Mouse (Mus musculus) MN1 (cell line): Measurements from ENCODE around the gene Npb.
"Not testable (repeated sequence)": the region's sequence is repeated elsewhere in the genome, so short reads cannot be mapped to it uniquely, and the experiment has no call there.

Source experiments
- DNase-seq: peaks from one replicate; pipeline ENCODE4 v3.0.0-alpha.2; 2016; ENCODE audit warnings: low spot score

The Npb gene

GRCm38 (mm10) chr11:120579316-120580107 is 28.8 kb upstream of the Npb start:
- DNase-seq, result peak; percentile 82

DNA sequence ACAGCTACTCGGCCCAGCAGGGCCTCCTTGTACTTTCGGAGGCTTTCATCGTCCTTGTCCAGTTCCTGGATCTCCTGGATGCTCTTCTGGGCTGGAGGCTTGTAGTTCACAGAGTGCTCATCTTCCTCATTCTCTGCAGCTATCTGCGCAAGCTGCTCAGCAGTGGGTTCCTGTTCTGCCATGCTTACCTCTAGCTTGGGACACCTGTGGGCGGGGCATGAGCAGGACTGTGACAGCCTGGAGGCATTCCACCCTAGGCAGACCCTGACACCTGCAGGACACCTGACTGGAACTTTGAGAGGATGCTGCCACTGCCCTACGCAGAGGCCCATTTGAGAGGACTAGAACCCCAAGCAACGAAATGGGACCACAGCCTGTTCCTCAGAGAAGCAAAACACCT is 28.1 kb upstream of the Npb start:
- no peak for DNase-seq

GRCm38 (mm10) chr11:120580871-120581331 is 27.4 kb upstream of the Npb start:
- no peak for DNase-seq

DNA sequence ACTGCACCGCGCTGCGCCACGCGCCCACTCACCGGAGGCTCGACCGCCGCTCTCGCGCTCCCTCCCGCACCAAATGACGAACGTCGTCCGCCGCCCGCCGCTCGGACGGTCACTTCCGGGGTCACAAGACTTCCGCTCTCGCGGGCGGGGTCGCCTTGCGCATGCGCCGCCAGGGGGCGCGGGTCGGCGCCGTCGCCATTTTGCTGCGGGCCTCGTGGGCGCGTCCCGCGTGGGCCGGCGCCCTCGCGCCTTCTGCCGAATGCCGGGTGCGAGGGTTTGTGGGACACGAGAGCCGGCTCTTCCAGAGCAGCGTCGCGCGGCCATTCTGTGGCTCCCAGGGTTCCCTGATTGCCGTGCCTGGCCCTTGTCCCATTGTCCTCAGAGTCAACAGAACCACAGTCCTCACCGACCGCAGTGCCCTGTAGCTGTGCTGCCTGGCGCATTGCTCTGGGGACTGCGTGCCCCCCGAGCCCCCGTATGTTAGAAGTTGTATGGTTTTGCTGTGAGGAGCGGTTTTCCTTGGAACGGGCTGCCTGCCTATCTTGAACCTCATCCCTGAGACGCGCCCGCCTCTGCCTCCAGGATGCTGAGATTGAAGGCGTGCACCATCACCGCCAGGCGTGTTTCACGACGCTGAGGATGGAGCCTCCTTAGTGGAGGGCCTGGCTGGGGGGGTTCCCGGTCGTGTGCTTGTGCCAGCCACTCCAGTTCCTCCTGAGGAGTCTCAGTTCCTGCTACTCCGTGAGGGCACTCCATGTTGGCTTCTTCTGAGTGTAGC is 26.6 kb upstream of the Npb start, which contains the start of gene Arhgdia:
Gene Arhgdia, minus strand, starts transcription at position 135 of the 778 bp plus-strand sequence.
- peak; percentile 92 for DNase-seq

DNA sequence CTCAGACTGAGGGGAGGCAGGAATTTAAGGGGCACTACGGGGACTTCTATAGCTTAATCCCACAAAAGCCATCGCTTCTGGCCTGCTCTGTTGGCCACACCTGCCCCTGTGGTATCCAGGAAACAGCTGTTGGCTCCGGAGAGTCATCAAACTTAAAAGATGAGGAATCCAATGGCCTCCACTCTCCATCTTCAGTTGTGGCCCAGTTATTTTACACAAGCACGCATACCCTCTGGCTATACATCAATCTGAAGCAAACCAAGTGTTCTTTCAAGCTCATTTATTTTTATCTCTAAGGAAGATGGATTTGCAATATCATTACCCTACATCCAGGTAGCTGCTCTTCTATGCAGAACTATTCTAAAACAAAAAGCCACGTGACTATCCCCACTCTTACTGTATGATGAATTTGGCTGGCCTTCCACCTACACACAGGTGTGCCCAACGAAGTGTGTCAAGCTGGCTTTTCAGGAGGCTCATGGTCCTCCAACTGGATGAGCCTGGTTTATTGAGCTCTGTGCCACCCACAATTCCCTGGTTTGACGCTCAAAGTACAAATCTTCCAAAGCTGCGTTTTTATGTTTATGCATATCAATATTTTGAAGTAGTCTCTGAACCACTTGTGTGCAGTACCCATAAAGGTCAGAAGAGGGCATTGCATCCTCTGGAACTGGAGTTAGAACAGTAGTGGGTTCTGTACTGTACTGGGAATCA is 25.9 kb upstream of the Npb start:
- no peak for DNase-seq

DNA sequence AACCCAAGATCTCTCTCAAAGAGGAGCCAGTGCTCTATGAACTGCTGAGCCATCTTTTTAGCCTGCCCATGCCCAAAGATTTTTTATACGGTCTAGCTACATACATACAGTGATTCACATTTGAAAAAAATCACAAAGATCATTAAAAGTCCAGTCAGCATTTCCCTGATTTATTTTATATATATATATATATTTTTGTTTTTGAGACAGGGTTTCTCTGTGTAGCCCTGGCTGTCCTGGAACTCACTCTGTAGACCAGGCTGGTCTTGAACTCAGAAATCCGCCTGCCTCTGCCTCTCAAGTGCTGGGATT is 25.3 kb upstream of the Npb start:
- not testable (repeated sequence) for DNase-seq

DNA sequence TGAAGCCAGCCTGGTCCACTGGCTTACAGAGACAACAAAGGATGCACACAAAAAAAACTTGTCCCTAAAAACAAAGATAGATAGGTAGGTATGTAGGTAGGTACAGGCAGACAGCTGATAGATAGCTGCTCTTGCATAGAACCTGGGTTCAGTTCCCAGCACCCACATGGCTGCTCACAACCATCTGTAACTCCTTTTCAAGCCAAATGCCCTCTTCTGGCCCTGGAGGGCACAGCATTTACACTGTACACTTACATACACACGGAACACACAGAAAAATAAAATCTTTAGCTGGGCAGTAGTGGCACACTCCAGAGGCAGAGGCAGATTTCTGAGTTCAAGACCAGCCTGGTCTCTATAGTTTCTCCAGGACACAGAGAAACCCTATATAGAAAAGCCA is 24.3 kb upstream of the Npb start:
- no peak for DNase-seq

- DNase-seq, result no peak
Observed at GRCm38 (mm10) chr11:120588531-120588930, 19.7 kb upstream of the Npb start.

DNA sequence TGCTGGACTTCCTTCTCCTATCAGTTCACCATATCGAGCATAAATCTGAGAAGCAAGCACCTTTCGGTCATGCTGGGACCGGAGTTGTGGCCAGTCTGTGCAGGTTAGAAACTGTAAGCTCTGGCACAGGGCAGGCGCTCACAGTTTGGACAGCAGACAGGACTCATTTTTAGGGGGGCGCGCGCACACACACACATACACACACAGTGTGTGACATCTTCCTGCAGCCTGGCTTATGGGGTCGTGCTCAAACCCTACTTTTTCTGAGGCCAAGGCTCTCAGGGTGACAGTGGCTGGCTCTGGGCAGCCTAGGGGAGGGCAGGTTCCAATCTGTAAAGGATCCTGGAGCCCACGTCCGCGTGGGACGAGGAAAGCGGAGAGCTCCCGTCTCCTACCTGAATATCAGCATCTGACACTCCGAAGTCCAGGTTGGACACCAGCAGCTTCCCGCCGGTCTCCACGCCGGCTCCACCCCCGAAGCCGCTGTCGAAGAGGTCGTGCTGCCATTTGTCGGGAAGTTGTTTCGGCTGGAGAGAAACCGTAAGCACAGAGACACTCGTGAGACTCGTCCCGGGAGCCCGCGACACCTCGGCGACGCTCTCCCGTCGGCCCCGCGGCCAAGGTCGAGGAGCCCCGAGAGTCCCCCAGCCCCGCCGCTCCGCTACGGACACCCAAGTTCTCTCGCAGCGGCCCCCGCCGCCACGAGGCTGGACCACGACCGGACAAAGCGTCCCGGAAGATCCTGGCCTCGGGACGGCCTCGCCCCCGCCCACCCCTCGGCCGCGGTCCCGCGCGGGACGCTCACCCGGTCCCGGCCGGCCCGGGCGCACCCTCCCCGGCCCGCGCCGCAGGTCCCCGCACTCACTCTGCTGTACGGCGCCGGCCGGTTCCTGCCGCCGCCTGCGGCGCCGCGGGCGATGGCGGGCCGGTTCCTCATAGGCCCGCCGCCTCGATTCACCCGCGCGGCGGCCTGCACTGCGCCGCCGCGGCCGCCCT is 10.7 kb upstream of the Npb start:
- DNase-seq, result peak; percentile 53

GRCm38 (mm10) chr11:120598283-120598989 is 9.8 kb upstream of the Npb start, which contains the start of the genes Alyref and Anapc11:
Gene Alyref (minus strand): TSS chr11:120598365.
Gene Anapc11 (plus strand): TSS chr11:120598421.
- peak; percentile 95 for DNase-seq

GRCm38 (mm10) chr11:120598990-120599549 is 9.2 kb upstream of the Npb start:
- no peak for DNase-seq

- no peak for DNase-seq
Observed at GRCm38 (mm10) chr11:120600716-120601115, 7.6 kb upstream of the Npb start.

DNA sequence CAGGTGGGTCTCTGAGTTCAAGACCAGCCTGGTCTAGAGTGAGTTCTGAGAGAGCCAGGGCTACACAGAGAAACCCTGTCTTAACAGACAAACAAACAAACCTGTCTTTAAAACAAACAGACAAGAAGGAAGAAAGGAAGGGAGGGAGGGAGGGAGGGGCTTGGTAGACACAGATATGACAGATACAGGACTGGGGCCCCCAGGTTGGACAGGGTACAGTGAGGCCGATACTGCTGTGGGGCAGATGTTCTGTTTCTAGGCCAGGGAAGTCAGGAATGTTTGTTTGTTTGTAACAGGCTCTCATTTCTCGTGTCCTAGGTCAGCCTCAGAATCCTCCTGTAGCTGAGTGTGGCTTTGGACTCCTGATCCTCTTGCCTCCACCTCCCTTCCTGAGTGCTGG is 4.7 kb upstream of the Npb start:
- no peak for DNase-seq

GRCm38 (mm10) chr11:120605667-120606066 is 2.6 kb upstream of the Npb start:
- DNase-seq, result no peak

GRCm38 (mm10) chr11:120606764-120607163 is 1.5 kb upstream of the Npb start:
- no peak for DNase-seq

DNA sequence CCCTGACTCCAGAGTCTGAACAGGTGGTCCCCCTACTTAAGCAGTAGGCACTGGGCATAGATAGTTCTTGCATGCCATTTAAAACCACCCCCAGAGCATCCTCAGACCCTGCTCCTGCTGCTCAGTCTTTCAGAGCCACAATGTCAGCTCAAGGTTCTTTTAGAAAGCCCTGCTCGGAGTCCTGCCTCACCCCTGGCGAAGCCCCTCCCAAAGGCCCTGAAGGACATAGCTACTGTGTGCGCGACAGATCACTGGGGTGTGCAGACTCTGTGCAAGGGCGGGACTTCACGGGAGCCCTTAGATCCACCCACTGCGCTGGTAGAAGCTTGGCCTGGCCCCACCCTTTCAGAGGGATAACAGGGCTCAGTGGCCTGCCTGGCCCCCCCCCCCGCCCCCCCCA is 973 bp downstream of the Npb start:
- DNase-seq, result no peak

DNA sequence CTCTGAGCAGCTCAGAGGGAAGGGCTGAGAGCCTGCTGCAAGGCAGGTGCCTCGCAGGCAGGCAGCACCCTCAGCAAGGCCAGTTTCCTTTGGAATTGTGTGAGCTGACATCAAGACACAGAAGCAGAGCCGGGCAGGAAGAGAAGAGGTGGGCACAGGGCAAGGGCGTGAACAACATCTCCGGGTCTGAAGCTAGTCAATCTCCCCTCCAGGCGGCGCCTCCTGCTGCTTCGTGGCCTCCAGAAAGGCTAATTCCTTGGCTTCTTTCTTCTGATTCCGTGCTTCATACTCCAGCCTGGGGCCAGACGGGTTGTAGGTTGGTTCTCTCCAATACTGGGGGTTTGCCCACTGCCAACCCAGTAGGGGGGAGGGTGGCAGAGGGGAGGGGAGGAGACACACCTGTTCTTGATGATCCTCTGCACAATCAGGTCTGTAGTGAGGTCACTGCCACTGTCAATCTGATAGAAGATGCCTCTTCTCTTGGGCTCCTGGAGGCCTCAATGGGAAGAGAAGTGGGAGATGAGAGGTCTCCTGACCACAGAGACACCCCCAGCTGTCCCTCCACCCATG is 2.3 kb downstream of the Npb start:
- no peak for DNase-seq

DNA sequence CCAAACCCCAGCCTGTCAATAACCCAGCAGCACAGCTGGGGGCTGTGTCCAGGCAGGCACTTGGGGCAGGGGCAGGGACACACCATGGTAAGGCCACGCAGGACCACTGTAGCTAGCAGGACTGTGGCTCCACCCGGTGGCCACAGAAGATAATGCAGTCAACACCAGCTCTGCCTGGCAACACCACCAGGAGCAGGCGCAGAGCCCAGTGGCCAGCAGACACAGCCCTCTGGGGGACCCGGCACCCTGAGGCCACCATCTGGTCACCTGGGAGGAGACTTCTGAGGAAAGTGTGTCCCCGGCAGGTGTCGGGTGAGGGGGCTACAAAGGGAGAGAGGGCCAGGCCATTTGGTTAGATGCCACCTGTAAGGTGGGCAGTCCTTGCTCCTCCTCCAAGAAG is 4.5 kb downstream of the Npb start:
- DNase-seq, result peak; percentile 68

- no peak for DNase-seq
Observed at GRCm38 (mm10) chr11:120613481-120613972, 5.2 kb downstream of the Npb start.

DNA sequence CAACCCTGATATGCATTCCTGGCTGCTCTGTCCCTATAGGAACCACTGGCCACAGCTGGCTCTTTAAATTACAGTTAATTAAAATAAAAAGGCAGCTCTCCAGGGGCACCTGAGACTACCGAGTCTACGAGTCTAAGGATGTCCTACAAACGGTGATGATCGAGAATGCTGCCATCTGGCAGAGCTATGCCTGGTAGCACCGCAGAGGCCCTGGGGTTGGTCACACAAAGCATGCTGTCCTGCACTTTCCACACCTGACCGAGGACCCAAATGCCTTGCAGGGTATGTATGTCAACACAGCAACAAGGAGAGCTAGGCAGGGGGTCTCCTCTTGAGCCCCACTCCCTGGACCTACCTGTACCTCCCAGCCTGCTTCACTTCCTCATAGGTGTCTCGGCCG is 5.7 kb downstream of the Npb start:
- DNase-seq, result no peak
